Mouse (Mus musculus): ENCODE data around the gene Mettl17. TPM values are rescaled to one million over a fixed set of nuclear protein-coding genes. Genes with fewer than 3 reads are reported as not detected.

Mettl17 gene
- polyA plus RNA-seq, 1 experiment from 2014 or later: 76.0 TPM

- H3K27ac ChIP-seq: no peak overlapping the region
- H3K4me2 ChIP-seq (replicated peaks): no peak overlapping the region
- 90% methylated on average over 9 of the region's 9 CpGs for WGBS
- no peak overlapping the region for H3K9ac ChIP-seq
- DNase-seq (ENCODE audit: low spot score) (no peak), ATAC-seq (ENCODE audit: low FRiP score) (no peak)
- no peaks in the 10 kb centered on the region for H3K27me3 ChIP-seq (ENCODE audit: control insufficient read depth, insufficient read depth, low read length)
- no peaks in the 10 kb centered on the region for H3K36me3 ChIP-seq (replicated peaks; ENCODE audit: control insufficient read depth, insufficient read depth)
- H3K9me3 ChIP-seq (ENCODE audit: control insufficient read depth, low read length): no peaks in the 10 kb centered on the region
- H3K4me3 ChIP-seq (replicated peaks; ENCODE audit: low read length): no peak overlapping the region
- H3K4me1 ChIP-seq (replicated peaks; ENCODE audit: control insufficient read depth, insufficient read depth, low read length): no peaks in the 10 kb centered on the region
Observed at GRCm38 (mm10) chr14:51939005-51939404, 54.4 kb downstream of the Mettl17 start.

GRCm38 (mm10) chr14:51940944-51941560 is 56.4 kb downstream of the Mettl17 start:
- H3K4me2 ChIP-seq (replicated peaks): no peak overlapping the region
- no peak for DNase-seq (ENCODE audit: low spot score)
- H3K36me3 ChIP-seq (replicated peaks; ENCODE audit: control insufficient read depth, insufficient read depth): no peaks in the 10 kb centered on the region
- H3K4me1 ChIP-seq (replicated peaks; ENCODE audit: control insufficient read depth, insufficient read depth, low read length): no peaks in the 10 kb centered on the region
- 41% methylated on average over 8 of the region's 8 CpGs for WGBS
- H3K27ac ChIP-seq: no peak overlapping the region
- H3K4me3 ChIP-seq (replicated peaks; ENCODE audit: low read length): no peak overlapping the region
- no peaks in the 10 kb centered on the region for H3K9me3 ChIP-seq (ENCODE audit: control insufficient read depth, low read length)
- no peaks in the 10 kb centered on the region for H3K27me3 ChIP-seq (ENCODE audit: control insufficient read depth, insufficient read depth, low read length)
- no peak for ATAC-seq (ENCODE audit: low FRiP score)
- H3K9ac ChIP-seq: no peak overlapping the region

- DNase-seq (ENCODE audit: low spot score) (no peak), ATAC-seq (ENCODE audit: low FRiP score) (no peak)
- Histone ChIP-seq H3K27me3 (ENCODE audit: control insufficient read depth, insufficient read depth, low read length) (no peaks in the 10 kb centered on the region), H3K36me3 (replicated peaks; ENCODE audit: control insufficient read depth, insufficient read depth) (no peaks in the 10 kb centered on the region), H3K4me2 (replicated peaks) (no peak overlapping the region), H3K9ac (no peak overlapping the region), H3K27ac (no peak overlapping the region), H3K9me3 (ENCODE audit: control insufficient read depth, low read length) (no peaks in the 10 kb centered on the region), H3K4me3 (replicated peaks; ENCODE audit: low read length) (no peak overlapping the region), H3K4me1 (replicated peaks; ENCODE audit: control insufficient read depth, insufficient read depth, low read length) (no peaks in the 10 kb centered on the region)
- 56% methylated on average over 9 of the region's 9 CpGs for WGBS
Observed at GRCm38 (mm10) chr14:51941577-51941976, 56.9 kb downstream of the Mettl17 start.

GRCm38 (mm10) chr14:51942236-51942635 is 57.6 kb downstream of the Mettl17 start:
- no peaks in the 10 kb centered on the region for H3K27me3 ChIP-seq (ENCODE audit: control insufficient read depth, insufficient read depth, low read length)
- no peak overlapping the region for H3K27ac ChIP-seq
- H3K4me3 ChIP-seq (replicated peaks; ENCODE audit: low read length): no peak overlapping the region
- ATAC-seq (ENCODE audit: low FRiP score) (no peak), DNase-seq (ENCODE audit: low spot score) (no peak)
- 71% methylated on average over 7 of the region's 7 CpGs for WGBS
- H3K9ac ChIP-seq: no peak overlapping the region
- H3K4me1 ChIP-seq (replicated peaks; ENCODE audit: control insufficient read depth, insufficient read depth, low read length): no peaks in the 10 kb centered on the region
- no peaks in the 10 kb centered on the region for H3K9me3 ChIP-seq (ENCODE audit: control insufficient read depth, low read length)
- H3K36me3 ChIP-seq (replicated peaks; ENCODE audit: control insufficient read depth, insufficient read depth): no peaks in the 10 kb centered on the region
- H3K4me2 ChIP-seq (replicated peaks): no peak overlapping the region

Small RNA genes lying within 50 kb of the gene (microRNA-seq; reads per million reads assigned to microRNA genes)
- gene Gm27375: not detected

Other genes with a start within 250 kb of the Mettl17 start
- gene Gm4181, start 249.2 kb upstream of the Mettl17 start, polyA plus RNA-seq (2014; fragmentation: Nextera tagmentation; extraction: Ambion mirVana): not detected in 2 replicates
- not detected in 2 replicates for gene Gm17079, start 189.4 kb upstream of the Mettl17 start, polyA plus RNA-seq (2014; fragmentation: Nextera tagmentation; extraction: Ambion mirVana)
- not detected in 2 replicates for gene Gm5800, start 167.7 kb upstream of the Mettl17 start, polyA plus RNA-seq (2014; fragmentation: Nextera tagmentation; extraction: Ambion mirVana)
- not detected in 2 replicates for gene Ang4, start 111.3 kb upstream of the Mettl17 start, polyA plus RNA-seq (2014; fragmentation: Nextera tagmentation; extraction: Ambion mirVana)
- not detected in 2 replicates for gene AY358078, start 84.8 kb upstream of the Mettl17 start, polyA plus RNA-seq (2014; fragmentation: Nextera tagmentation; extraction: Ambion mirVana)
- gene Ear6, start 31.1 kb upstream of the Mettl17 start, polyA plus RNA-seq (2014; fragmentation: Nextera tagmentation; extraction: Ambion mirVana): not detected in 2 replicates
- gene Slc39a2, start 8.0 kb downstream of the Mettl17 start, polyA plus RNA-seq (2014; fragmentation: Nextera tagmentation; extraction: Ambion mirVana): 0.95 and 1.5 TPM in 2 replicates
- 165 and 190 TPM in 2 replicates for gene Ndrg2, start 29.3 kb downstream of the Mettl17 start, polyA plus RNA-seq (2014; fragmentation: Nextera tagmentation; extraction: Ambion mirVana)
- not detected in 2 replicates for gene Tppp2, start 33.6 kb downstream of the Mettl17 start, polyA plus RNA-seq (2014; fragmentation: Nextera tagmentation; extraction: Ambion mirVana)
- not detected in 2 replicates for gene Rnase13, start 37.9 kb downstream of the Mettl17 start, polyA plus RNA-seq (2014; fragmentation: Nextera tagmentation; extraction: Ambion mirVana)
- gene Arhgef40, start 99.9 kb downstream of the Mettl17 start, polyA plus RNA-seq (2014; fragmentation: Nextera tagmentation; extraction: Ambion mirVana): 67.2 and 68.8 TPM in 2 replicates
- 0.29 and 0.37 TPM in 2 replicates for gene Tmem253, start 130.8 kb downstream of the Mettl17 start, polyA plus RNA-seq (2014; fragmentation: Nextera tagmentation; extraction: Ambion mirVana)
- gene Zfp219, start 135.9 kb downstream of the Mettl17 start, polyA plus RNA-seq (2014; fragmentation: Nextera tagmentation; extraction: Ambion mirVana): 26.4 and 28.7 TPM in 2 replicates
- not detected in 2 replicates for gene Olfr221, start 157.6 kb downstream of the Mettl17 start, polyA plus RNA-seq (2014; fragmentation: Nextera tagmentation; extraction: Ambion mirVana)
- 447 and 451 TPM in 2 replicates for gene Hnrnpc, start 219.2 kb downstream of the Mettl17 start, polyA plus RNA-seq (2014; fragmentation: Nextera tagmentation; extraction: Ambion mirVana)
- gene Rpgrip1, start 225.9 kb downstream of the Mettl17 start, polyA plus RNA-seq (2014; fragmentation: Nextera tagmentation; extraction: Ambion mirVana): 31.1 and 41.6 TPM in 2 replicates